Mouse (Mus musculus): ENCODE data around the gene Sirpa. TPM values are rescaled to one million over a fixed set of nuclear protein-coding genes. Genes with fewer than 3 reads are reported as not detected.

Sirpa gene
- polyA plus RNA-seq, 1 experiment from 2014 or later: 18.4 TPM

DNA sequence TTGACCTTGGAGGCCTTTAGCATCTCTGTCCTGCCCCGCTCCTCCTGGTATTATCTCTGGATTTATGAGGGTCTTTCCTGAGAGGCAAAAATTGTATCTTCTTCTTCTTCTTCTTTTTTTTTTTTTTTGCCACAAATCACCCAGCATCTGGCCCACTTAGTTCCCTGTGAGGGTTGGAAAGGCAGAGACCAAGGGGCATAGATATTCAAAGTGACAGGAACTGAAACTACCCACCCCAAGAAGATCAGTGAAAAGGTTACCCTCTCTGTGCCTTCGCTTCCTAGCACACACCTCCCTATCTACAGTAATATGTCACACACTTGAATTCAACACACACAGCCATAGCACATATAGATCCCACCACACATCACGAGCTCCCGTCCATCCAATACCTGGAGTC lies 17.5 kb upstream of the Sirpa start:
- no peak overlapping the region for H3K9ac ChIP-seq (ENCODE audit: low read depth, low read length)
- H3K27me3 ChIP-seq (ENCODE audit: control insufficient read depth, insufficient read depth, low read length): no peaks in the 10 kb centered on the region
- H3K36me3 ChIP-seq (ENCODE audit: control insufficient read depth, insufficient read depth, low read length): no peaks in the 10 kb centered on the region
- no peaks in the 10 kb centered on the region for H3K9me3 ChIP-seq (ENCODE audit: control insufficient read depth, low read length)
- no peak overlapping the region for H3K4me3 ChIP-seq (ENCODE audit: low read depth, low read length)
- 90% methylated on average over 4 of the region's 4 CpGs for WGBS
- no peaks in the 10 kb centered on the region for H3K4me1 ChIP-seq (replicated peaks; ENCODE audit: control insufficient read depth, insufficient read depth, low read length)
- H3K27ac ChIP-seq (ENCODE audit: low read depth, low read length): no peak overlapping the region
- H3K4me2 ChIP-seq (replicated peaks; ENCODE audit: low read depth, low read length): no peak overlapping the region
- no peak for DNase-seq (ENCODE audit: low spot score)
- no peak for ATAC-seq (ENCODE audit: low FRiP score)

DNA sequence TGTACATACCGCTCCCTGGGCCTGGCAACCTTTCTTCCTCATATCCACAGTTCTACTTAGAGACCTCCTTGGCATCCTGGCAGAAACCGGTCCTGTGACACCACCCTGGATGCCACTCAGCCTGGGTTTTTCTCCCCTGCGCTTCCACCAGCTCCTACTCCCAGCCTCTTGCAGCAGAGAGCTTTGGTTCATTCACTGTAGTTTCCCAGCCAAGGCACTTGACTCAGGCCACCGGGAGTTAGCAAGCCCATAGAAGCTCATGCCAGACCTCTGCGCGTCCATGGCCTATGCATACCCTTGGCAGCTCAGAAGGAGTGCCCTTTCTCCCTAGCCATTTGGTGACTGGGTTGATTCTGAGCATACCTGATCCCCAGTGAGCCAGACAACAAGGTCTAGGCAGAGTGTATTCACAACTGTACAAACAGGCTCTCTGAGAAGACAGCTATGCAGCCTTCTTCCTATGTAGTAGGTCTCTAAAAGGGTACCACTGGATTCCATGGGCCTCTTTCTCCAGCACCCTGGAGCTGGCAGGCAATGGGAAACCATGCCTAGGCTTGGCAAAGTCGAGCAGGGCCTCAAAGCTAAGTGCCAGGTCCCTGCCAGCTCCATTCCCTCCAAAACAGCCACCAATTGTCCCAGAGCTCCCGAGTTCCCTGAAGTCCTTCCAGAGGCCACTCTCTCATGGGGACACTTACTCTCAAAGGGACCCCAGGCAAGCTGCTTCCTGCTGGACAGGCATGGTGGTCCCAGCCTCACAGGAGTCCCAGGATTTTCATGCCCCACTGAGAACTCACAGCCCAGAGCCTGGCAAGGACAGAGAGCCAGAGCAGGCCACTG lies 15.8 kb upstream of the Sirpa start:
- H3K9ac ChIP-seq (ENCODE audit: low read depth, low read length): no peak overlapping the region

DNA sequence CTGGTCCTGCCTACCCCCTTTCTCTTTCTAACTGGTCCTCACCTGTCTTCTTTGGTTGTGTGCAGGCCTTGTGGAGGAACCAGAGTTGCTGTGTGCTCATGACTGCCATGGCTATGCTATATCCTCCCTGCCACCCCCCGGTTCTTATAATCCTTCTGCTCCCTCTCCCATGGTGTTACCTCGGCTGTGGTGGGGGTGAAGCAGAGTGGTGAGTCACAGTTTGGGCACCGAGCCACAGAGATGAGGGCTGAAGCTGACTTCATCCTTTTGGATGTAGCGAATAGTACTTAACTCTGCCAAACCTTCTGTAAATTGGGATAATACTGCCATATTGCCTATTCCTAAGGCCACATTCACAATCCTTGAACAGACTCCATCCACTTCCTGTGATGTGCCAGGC lies 12.0 kb upstream of the Sirpa start:
- ATAC-seq (ENCODE audit: low FRiP score) (no peak), DNase-seq (ENCODE audit: low spot score) (no peak)
- Histone ChIP-seq H3K27ac (ENCODE audit: low read depth, low read length) (no peak overlapping the region), H3K4me1 (replicated peaks; ENCODE audit: control insufficient read depth, insufficient read depth, low read length) (no peaks in the 10 kb centered on the region), H3K9ac (ENCODE audit: low read depth, low read length) (no peak overlapping the region), H3K4me3 (ENCODE audit: low read depth, low read length) (no peak overlapping the region), H3K9me3 (ENCODE audit: control insufficient read depth, low read length) (no peaks in the 10 kb centered on the region), H3K36me3 (ENCODE audit: control insufficient read depth, insufficient read depth, low read length) (no peaks in the 10 kb centered on the region), H3K4me2 (replicated peaks; ENCODE audit: low read depth, low read length) (no peak overlapping the region), H3K27me3 (ENCODE audit: control insufficient read depth, insufficient read depth, low read length) (no peaks in the 10 kb centered on the region)
- 91% methylated on average over 4 of the region's 4 CpGs for WGBS

More for the DNA sequence above, 15.8 kb upstream of the Sirpa start:
- H3K27me3 ChIP-seq (ENCODE audit: control insufficient read depth, insufficient read depth, low read length): no peaks in the 10 kb centered on the region
- no peaks in the 10 kb centered on the region for H3K4me1 ChIP-seq (replicated peaks; ENCODE audit: control insufficient read depth, insufficient read depth, low read length)
- ATAC-seq (ENCODE audit: low FRiP score) (no peak), DNase-seq (ENCODE audit: low spot score) (no peak)
- H3K9me3 ChIP-seq (ENCODE audit: control insufficient read depth, low read length): no peaks in the 10 kb centered on the region
- no peak overlapping the region for H3K27ac ChIP-seq (ENCODE audit: low read depth, low read length)
- H3K36me3 ChIP-seq (ENCODE audit: control insufficient read depth, insufficient read depth, low read length): no peaks in the 10 kb centered on the region
- H3K4me3 ChIP-seq (ENCODE audit: low read depth, low read length): no peak overlapping the region
- WGBS: 81% methylated on average over 8 of the region's 8 CpGs
- H3K4me2 ChIP-seq (replicated peaks; ENCODE audit: low read depth, low read length): no peak overlapping the region

DNA sequence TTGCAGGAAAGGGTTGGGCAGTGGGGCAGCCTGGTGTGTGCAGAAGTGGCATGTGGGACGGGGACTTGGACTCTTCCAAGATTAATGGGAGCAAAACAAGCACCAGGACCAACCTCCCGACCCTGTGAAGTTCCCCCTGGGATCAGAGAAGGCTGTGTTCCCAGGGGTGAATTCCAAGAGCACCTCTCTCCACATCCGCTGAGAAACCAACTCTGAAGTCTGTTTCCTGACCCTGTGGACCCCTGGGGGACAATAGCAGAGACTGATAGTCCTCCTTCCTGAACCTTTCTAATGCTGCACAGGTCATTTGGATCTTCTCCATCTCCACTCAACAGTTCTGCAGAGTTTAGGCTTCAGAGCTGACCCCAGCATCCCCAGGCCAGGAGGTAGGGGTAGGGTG lies 10.8 kb upstream of the Sirpa start:
- H3K4me1 ChIP-seq (replicated peaks; ENCODE audit: control insufficient read depth, insufficient read depth, low read length): no peaks in the 10 kb centered on the region
- H3K36me3 ChIP-seq (ENCODE audit: control insufficient read depth, insufficient read depth, low read length): no peaks in the 10 kb centered on the region
- no peaks in the 10 kb centered on the region for H3K9me3 ChIP-seq (ENCODE audit: control insufficient read depth, low read length)
- H3K4me2 ChIP-seq (replicated peaks; ENCODE audit: low read depth, low read length): no peak overlapping the region
- no peaks in the 10 kb centered on the region for H3K27me3 ChIP-seq (ENCODE audit: control insufficient read depth, insufficient read depth, low read length)
- H3K4me3 ChIP-seq (ENCODE audit: low read depth, low read length): no peak overlapping the region
- 52% methylated on average over 3 of the region's 3 CpGs for WGBS
- no peak for ATAC-seq (ENCODE audit: low FRiP score)
- DNase-seq (ENCODE audit: low spot score): no peak
- no peak overlapping the region for H3K9ac ChIP-seq (ENCODE audit: low read depth, low read length)
- no peak overlapping the region for H3K27ac ChIP-seq (ENCODE audit: low read depth, low read length)

DNA sequence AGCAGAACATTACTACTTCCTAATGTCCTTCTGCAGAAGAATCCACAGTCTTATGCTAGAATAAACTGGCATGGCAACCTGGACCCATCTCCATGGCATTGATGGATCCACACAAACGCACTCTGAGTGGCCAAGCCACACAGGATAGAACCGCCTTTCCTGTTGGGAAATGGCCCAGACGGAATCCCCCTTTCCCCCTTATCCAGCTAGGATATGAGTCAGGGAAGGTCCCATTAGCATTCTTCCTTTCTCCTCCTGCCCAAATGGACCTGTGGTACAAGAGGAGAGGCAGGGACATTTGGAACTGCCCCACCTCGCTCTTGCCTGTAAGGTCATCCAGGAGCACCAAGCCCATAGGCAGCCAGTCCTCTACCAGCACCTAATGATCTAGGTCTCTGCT lies 10.4 kb upstream of the Sirpa start:
- DNase-seq (ENCODE audit: low spot score) (no peak), ATAC-seq (ENCODE audit: low FRiP score) (no peak)
- Histone ChIP-seq H3K4me3 (ENCODE audit: low read depth, low read length) (no peak overlapping the region), H3K27ac (ENCODE audit: low read depth, low read length) (no peak overlapping the region), H3K9me3 (ENCODE audit: control insufficient read depth, low read length) (no peaks in the 10 kb centered on the region), H3K9ac (ENCODE audit: low read depth, low read length) (no peak overlapping the region), H3K36me3 (ENCODE audit: control insufficient read depth, insufficient read depth, low read length) (no peaks in the 10 kb centered on the region), H3K4me1 (replicated peaks; ENCODE audit: control insufficient read depth, insufficient read depth, low read length) (no peaks in the 10 kb centered on the region), H3K27me3 (ENCODE audit: control insufficient read depth, insufficient read depth, low read length) (no peaks in the 10 kb centered on the region), H3K4me2 (replicated peaks; ENCODE audit: low read depth, low read length) (no peak overlapping the region)
- WGBS: 94% methylated on average over 4 of the region's 4 CpGs

DNA sequence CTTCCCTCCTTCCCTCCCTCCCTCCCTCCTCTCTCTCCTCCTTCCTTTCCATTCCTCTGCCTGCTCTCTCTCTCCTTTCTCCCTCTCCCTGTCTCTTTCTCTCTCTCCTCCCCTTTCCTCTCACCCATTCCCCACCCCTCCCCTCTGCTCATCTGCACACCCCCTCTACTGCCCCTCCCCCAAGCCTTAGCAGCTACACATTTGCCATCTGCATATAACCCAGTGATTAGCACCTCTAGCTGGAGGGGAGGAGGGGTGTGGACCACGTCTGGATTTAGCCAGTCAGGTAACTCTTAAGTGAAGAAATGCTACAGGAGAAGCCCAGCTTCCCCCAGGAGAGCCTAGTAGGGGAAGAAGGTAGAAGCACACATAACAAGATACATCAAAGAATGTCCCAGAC lies 7.7 kb upstream of the Sirpa start:
- H3K36me3 ChIP-seq (ENCODE audit: control insufficient read depth, insufficient read depth, low read length): no peaks in the 10 kb centered on the region

DNA sequence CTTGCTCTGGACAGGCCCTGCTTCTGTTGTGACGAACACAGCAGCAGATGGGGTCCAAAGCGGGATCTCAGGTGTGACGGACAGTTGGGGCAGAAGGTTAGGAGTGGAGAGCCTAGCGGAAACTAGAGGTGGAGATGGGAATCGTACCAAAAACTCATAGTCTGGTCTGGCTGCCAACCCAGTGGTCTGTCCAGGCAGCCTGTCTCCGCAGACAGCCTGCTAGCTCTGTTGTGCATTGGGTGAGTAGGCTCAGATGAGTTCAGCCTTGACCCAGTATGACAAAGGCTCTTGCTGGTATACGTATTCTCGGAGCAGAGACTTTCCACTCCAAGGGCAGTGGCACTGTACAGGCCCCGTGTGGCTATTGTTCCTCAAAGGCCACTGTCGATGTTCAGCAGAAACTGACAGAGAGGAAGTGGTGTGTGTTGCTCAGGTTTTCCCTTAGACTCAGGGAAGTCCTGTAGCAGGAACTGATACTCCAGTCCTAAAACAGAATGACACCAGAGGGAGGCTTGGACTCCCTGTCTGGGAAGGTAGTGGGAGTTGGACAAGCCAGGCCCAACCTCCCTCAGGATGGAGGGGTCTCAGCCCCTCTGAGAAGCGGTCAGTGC lies 6.6 kb upstream of the Sirpa start:
- Histone ChIP-seq H3K4me3 (ENCODE audit: low read depth, low read length) (no peak overlapping the region), H3K27me3 (ENCODE audit: control insufficient read depth, insufficient read depth, low read length) (no peaks in the 10 kb centered on the region), H3K4me2 (replicated peaks; ENCODE audit: low read depth, low read length) (no peak overlapping the region), H3K36me3 (ENCODE audit: control insufficient read depth, insufficient read depth, low read length) (no peaks in the 10 kb centered on the region), H3K27ac (ENCODE audit: low read depth, low read length) (no peak overlapping the region), H3K4me1 (replicated peaks; ENCODE audit: control insufficient read depth, insufficient read depth, low read length) (no peaks in the 10 kb centered on the region), H3K9ac (ENCODE audit: low read depth, low read length) (no peak overlapping the region), H3K9me3 (ENCODE audit: control insufficient read depth, low read length) (no peaks in the 10 kb centered on the region)
- 83% methylated on average over 11 of the region's 11 CpGs for WGBS
- ATAC-seq (ENCODE audit: low FRiP score) (no peak), DNase-seq (ENCODE audit: low spot score) (no peak)

More for the DNA sequence above, 7.7 kb upstream of the Sirpa start:
- no peak overlapping the region for H3K9ac ChIP-seq (ENCODE audit: low read depth, low read length)
- no peaks in the 10 kb centered on the region for H3K9me3 ChIP-seq (ENCODE audit: control insufficient read depth, low read length)
- H3K4me2 ChIP-seq (replicated peaks; ENCODE audit: low read depth, low read length): no peak overlapping the region
- DNase-seq (ENCODE audit: low spot score) (no peak), ATAC-seq (ENCODE audit: low FRiP score) (no peak)
- H3K27ac ChIP-seq (ENCODE audit: low read depth, low read length): no peak overlapping the region
- no peaks in the 10 kb centered on the region for H3K27me3 ChIP-seq (ENCODE audit: control insufficient read depth, insufficient read depth, low read length)
- no peaks in the 10 kb centered on the region for H3K4me1 ChIP-seq (replicated peaks; ENCODE audit: control insufficient read depth, insufficient read depth, low read length)
- 7% methylated on average over 1 of the region's 1 CpGs for WGBS
- no peak overlapping the region for H3K4me3 ChIP-seq (ENCODE audit: low read depth, low read length)

DNA sequence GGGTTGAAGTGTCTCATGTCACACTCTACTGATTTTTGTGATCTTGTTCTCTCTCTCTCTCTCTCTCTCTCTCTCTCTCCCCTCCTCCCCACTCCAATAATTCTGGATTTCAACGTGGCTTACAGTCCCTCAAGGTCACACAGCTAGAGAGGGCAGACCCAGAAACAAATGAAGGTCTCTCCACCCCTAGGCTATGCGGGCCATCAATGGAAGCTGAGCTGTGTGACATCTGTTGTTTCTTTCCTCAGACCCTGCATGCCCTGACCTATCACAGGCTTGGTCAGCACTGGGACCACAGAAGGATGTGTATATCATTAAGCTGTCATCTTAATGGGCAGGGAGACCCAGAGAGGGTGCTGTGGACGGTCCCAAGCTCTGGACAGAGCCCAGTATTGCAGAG lies 5.4 kb upstream of the Sirpa start:
- DNase-seq (ENCODE audit: low spot score) (no peak), ATAC-seq (ENCODE audit: low FRiP score) (no peak)
- Histone ChIP-seq H3K9ac (ENCODE audit: low read depth, low read length) (no peak overlapping the region), H3K9me3 (ENCODE audit: control insufficient read depth, low read length) (no peaks in the 10 kb centered on the region), H3K36me3 (ENCODE audit: control insufficient read depth, insufficient read depth, low read length) (no peaks in the 10 kb centered on the region), H3K27ac (ENCODE audit: low read depth, low read length) (no peak overlapping the region), H3K4me1 (replicated peaks; ENCODE audit: control insufficient read depth, insufficient read depth, low read length) (0 out of 2 replicates have a peak, but pooled peaks cover 2% of the 10 kb centered on the region), H3K4me2 (replicated peaks; ENCODE audit: low read depth, low read length) (no peak overlapping the region), H3K27me3 (ENCODE audit: control insufficient read depth, insufficient read depth, low read length) (no peaks in the 10 kb centered on the region), H3K4me3 (ENCODE audit: low read depth, low read length) (no peak overlapping the region)
- 40% methylated on average over 3 of the region's 3 CpGs for WGBS

DNA sequence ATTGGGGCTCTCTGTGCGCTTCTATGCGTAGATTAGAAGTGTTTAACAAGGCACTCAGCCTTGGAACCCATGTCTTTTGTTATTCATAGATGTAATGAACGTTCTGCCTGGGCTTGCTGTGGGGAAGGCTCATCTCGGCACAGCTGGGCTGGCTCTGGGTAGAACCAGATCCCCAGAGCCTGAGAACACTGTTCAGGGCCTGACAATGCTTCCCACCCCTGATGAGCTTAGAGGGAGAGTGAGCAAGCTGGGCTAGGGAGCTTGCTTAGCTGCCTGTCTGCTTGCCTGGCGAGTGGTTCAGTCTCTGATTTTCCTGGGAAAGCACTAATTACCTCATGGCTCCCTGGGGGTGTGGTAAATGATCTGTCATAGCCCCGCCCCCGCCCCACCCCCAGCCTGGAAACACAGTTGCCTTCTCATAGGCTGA lies 4.8 kb upstream of the Sirpa start:
- H3K27ac ChIP-seq (ENCODE audit: low read depth, low read length): no peak overlapping the region
- H3K9ac ChIP-seq (ENCODE audit: low read depth, low read length): no peak overlapping the region
- 14% methylated on average over 7 of the region's 7 CpGs for WGBS
- 0 out of 2 replicates have a peak, but pooled peaks cover 2% of the 10 kb centered on the region for H3K4me1 ChIP-seq (replicated peaks; ENCODE audit: control insufficient read depth, insufficient read depth, low read length)
- H3K4me3 ChIP-seq (ENCODE audit: low read depth, low read length): no peak overlapping the region
- no peaks in the 10 kb centered on the region for H3K36me3 ChIP-seq (ENCODE audit: control insufficient read depth, insufficient read depth, low read length)
- no peak for ATAC-seq (ENCODE audit: low FRiP score)
- H3K27me3 ChIP-seq (ENCODE audit: control insufficient read depth, insufficient read depth, low read length): no peaks in the 10 kb centered on the region
- peak; percentile 24 for DNase-seq (ENCODE audit: low spot score)
- no peak overlapping the region for H3K4me2 ChIP-seq (replicated peaks; ENCODE audit: low read depth, low read length)
- no peaks in the 10 kb centered on the region for H3K9me3 ChIP-seq (ENCODE audit: control insufficient read depth, low read length)

All from hindbrain, embryonic 11.5 days (tissue).